Mouse (Mus musculus): ENCODE results near the gene Exoc2. TPM values are rescaled to one million over a fixed set of nuclear protein-coding genes. Genes with fewer than 3 reads are reported as not detected.

Gene Exoc2
- polyA plus RNA-seq, 1 experiment from 2014 or later, result 31.8 TPM

DNA sequence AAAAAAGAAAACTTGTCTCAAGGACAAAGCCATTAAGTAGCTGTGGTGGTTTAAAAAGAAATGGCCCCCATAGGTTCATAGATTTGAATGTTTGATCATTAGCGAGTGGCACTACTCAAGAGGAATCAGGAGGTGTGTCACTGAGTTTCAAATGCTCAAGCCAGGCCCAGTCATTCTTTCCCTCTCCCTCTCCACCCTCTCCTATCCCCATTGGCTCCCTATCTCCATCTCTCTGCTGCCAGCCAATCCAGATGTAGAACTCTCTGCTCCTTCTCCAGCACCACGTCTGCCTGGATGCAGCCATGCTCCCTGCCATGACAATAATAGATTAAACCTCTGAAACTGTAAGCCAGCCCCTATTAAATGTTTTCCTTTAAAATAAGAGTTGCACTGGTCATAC, 12.0 kb downstream of the Exoc2 start:
- H3K4me2 ChIP-seq (ENCODE audit: low read length), result no peak overlapping the region
- no peak overlapping the region for H3K27ac ChIP-seq (ENCODE audit: low read depth)
- no peaks in the 10 kb centered on the region for H3K27me3 ChIP-seq (replicated peaks; ENCODE audit: control insufficient read depth, insufficient read depth, low read length)
- DNase-seq (ENCODE audit: low spot score) (no peak), ATAC-seq (replicated peaks; ENCODE audit: low FRiP score, low TSS enrichment, low read depth) (no peak)
- H3K36me3 ChIP-seq (ENCODE audit: control insufficient read depth, insufficient read depth, low read length), result peaks cover 5% of the 10 kb centered on the region; the same call in 1 of the 2 replicates
- no peak overlapping the region for H3K4me3 ChIP-seq (ENCODE audit: low read depth, low read length)
- peaks cover 12% of the 10 kb centered on the region for H3K4me1 ChIP-seq (replicated peaks; ENCODE audit: control insufficient read depth, insufficient read depth, low read length)
- WGBS, result 66% methylated on average over 2 of the region's 2 CpGs
- no peak overlapping the region for H3K9ac ChIP-seq (ENCODE audit: low read length)
- H3K9me3 ChIP-seq (ENCODE audit: control insufficient read depth, low read length), result no peaks in the 10 kb centered on the region

DNA sequence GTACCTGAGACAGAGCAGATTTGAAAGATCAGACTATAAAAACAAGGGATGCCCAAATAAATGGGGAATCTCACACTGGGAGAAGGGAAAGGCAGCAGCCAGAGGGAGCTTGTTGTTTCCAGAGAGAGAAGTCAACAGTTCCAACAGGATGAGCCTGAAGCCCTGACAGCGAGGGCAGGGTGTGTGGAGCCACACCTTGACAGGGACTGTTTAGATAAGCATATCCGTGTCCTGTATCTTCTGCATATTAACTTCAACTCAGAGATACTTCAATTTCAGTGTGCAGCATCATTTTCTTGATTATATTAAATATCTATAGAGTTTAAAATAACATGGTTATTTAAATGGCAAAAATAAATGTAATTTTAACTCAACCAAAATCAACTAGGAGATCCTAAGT, 13.2 kb downstream of the Exoc2 start:
- DNase-seq (ENCODE audit: low spot score), result no peak
- WGBS, result 87% methylated on average over 2 of the region's 2 CpGs
- H3K4me1 ChIP-seq (replicated peaks; ENCODE audit: control insufficient read depth, insufficient read depth, low read length), result peaks cover 7% of the 10 kb centered on the region; the same call in 1 of the 2 replicates
- no peak overlapping the region for H3K4me3 ChIP-seq (ENCODE audit: low read depth, low read length)
- H3K9me3 ChIP-seq (ENCODE audit: control insufficient read depth, low read length), result no peaks in the 10 kb centered on the region
- H3K27ac ChIP-seq (ENCODE audit: low read depth), result no peak overlapping the region
- H3K27me3 ChIP-seq (replicated peaks; ENCODE audit: control insufficient read depth, insufficient read depth, low read length), result no peaks in the 10 kb centered on the region
- H3K9ac ChIP-seq (ENCODE audit: low read length), result no peak overlapping the region
- no peak for ATAC-seq (replicated peaks; ENCODE audit: low FRiP score, low TSS enrichment, low read depth)
- H3K4me2 ChIP-seq (ENCODE audit: low read length), result no peak overlapping the region
- peaks cover 5% of the 10 kb centered on the region; the same call in 1 of the 2 replicates for H3K36me3 ChIP-seq (ENCODE audit: control insufficient read depth, insufficient read depth, low read length)

DNA sequence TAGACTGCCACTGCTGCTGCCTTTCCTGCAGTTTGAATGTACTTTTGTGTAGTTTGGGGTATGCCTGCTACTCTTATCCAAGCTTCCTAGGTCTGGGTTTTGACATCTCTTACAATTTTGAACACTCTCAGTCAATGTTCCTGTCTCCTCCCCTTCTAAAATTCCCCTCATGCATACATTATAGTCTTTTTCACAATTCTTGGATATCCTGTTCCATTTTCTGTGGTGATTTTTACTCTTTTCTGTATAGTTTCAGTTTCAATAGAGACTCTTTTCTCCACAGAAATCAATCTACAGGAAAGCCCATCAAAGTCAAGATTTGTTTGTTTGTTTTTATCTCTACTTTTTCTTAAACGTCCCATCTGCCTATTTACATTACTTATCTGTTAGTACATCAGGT, 20.3 kb downstream of the Exoc2 start:
- 29% methylated on average over 1 of the region's 1 CpGs for WGBS
- Histone ChIP-seq H3K36me3 (ENCODE audit: control insufficient read depth, insufficient read depth, low read length) (no peaks in the 10 kb centered on the region), H3K9me3 (ENCODE audit: control insufficient read depth, low read length) (no peaks in the 10 kb centered on the region), H3K4me3 (ENCODE audit: low read depth, low read length) (no peak overlapping the region), H3K4me1 (replicated peaks; ENCODE audit: control insufficient read depth, insufficient read depth, low read length) (no peaks in the 10 kb centered on the region), H3K4me2 (ENCODE audit: low read length) (no peak overlapping the region), H3K27ac (ENCODE audit: low read depth) (no peak overlapping the region), H3K9ac (ENCODE audit: low read length) (no peak overlapping the region), H3K27me3 (replicated peaks; ENCODE audit: control insufficient read depth, insufficient read depth, low read length) (no peaks in the 10 kb centered on the region)
- no peak for DNase-seq (ENCODE audit: low spot score)
- no peak for ATAC-seq (replicated peaks; ENCODE audit: low FRiP score, low TSS enrichment, low read depth)

DNA sequence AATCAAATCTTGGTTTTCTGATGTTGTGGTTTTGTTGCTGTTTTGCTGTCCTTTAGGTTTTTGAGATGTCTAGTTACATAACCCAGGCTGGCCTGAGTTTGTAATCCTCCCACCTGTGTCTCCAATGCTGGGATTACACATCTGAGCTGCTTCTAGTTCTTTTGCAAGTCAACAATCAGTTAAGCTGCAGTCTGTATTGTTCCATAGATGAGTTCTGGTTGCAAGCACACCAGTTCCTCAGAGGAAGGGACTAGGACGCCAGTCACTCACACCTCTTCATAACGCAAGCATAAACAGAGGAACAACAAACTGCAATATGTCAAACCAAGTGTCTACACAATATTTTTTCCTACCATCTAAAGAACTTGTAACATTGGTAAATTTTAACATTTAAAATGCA, 21.8 kb downstream of the Exoc2 start:
- ATAC-seq (replicated peaks; ENCODE audit: low FRiP score, low TSS enrichment, low read depth) (no peak), DNase-seq (ENCODE audit: low spot score) (no peak)
- WGBS, result 81% methylated on average over 2 of the region's 2 CpGs
- Histone ChIP-seq H3K36me3 (ENCODE audit: control insufficient read depth, insufficient read depth, low read length) (no peaks in the 10 kb centered on the region), H3K9ac (ENCODE audit: low read length) (no peak overlapping the region), H3K27ac (ENCODE audit: low read depth) (no peak overlapping the region), H3K4me1 (replicated peaks; ENCODE audit: control insufficient read depth, insufficient read depth, low read length) (no peaks in the 10 kb centered on the region), H3K4me3 (ENCODE audit: low read depth, low read length) (no peak overlapping the region), H3K27me3 (replicated peaks; ENCODE audit: control insufficient read depth, insufficient read depth, low read length) (no peaks in the 10 kb centered on the region), H3K9me3 (ENCODE audit: control insufficient read depth, low read length) (no peaks in the 10 kb centered on the region), H3K4me2 (ENCODE audit: low read length) (no peak overlapping the region)

DNA sequence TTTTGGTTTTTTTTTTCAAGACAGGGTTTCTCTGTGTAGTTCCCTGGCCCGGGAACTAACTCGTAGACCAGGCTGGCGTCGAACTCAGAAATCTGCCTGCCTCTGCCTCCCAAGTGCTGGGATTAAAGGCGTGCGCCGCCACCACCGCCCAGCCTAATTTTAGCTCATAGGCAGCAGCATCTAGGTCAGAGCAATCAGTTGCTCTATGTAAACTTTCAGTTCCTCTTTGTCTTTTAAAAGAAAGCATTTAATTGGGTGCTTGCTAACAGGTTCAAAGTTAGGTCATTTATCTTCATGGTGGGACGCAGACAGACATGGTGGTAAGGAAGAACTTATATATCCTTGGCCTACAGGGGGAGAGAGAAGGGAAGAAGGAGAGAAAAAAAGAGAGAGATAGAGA, 24.7 kb downstream of the Exoc2 start:
- ATAC-seq (replicated peaks; ENCODE audit: low FRiP score, low TSS enrichment, low read depth), result no peak
- H3K4me1 ChIP-seq (replicated peaks; ENCODE audit: control insufficient read depth, insufficient read depth, low read length), result no peaks in the 10 kb centered on the region
- 94% methylated on average over 9 of the region's 9 CpGs for WGBS
- no peaks in the 10 kb centered on the region for H3K36me3 ChIP-seq (ENCODE audit: control insufficient read depth, insufficient read depth, low read length)
- H3K4me3 ChIP-seq (ENCODE audit: low read depth, low read length), result no peak overlapping the region
- H3K27me3 ChIP-seq (replicated peaks; ENCODE audit: control insufficient read depth, insufficient read depth, low read length), result no peaks in the 10 kb centered on the region
- H3K9ac ChIP-seq (ENCODE audit: low read length), result no peak overlapping the region
- no peaks in the 10 kb centered on the region for H3K9me3 ChIP-seq (ENCODE audit: control insufficient read depth, low read length)
- no peak for DNase-seq (ENCODE audit: low spot score)
- no peak overlapping the region for H3K4me2 ChIP-seq (ENCODE audit: low read length)
- no peak overlapping the region for H3K27ac ChIP-seq (ENCODE audit: low read depth)

DNA sequence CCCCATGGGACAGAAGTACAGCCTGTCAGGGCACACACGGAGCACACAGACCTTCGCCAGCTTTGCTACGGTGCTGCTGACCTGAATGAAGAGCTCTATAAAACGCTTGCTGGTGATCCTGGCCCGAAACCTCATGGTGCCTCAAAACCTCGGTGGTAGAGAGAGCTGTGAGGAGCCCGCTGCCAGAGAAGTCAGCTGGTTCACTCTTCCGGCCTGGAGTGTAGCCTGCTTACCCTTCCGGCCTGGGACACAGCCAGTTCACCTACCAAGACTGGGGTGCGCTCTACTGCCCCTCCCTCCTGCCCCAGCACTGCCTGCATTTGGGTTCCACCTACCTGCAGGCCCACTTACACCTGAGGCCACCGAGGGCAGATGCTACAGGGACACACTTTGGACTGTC, 26.4 kb downstream of the Exoc2 start, which contains the start of gene Hus1b:
Gene Hus1b, minus strand, starts transcription at position 220 of the 400 bp plus-strand sequence.
- Histone ChIP-seq H3K4me1 (replicated peaks; ENCODE audit: control insufficient read depth, insufficient read depth, low read length) (no peaks in the 10 kb centered on the region), H3K9me3 (ENCODE audit: control insufficient read depth, low read length) (no peaks in the 10 kb centered on the region), H3K9ac (ENCODE audit: low read length) (no peak within 1 kb of the TSS), H3K27ac (ENCODE audit: low read depth) (no peak within 1 kb of the TSS), H3K27me3 (replicated peaks; ENCODE audit: control insufficient read depth, insufficient read depth, low read length) (no peaks in the 10 kb centered on the region), H3K4me3 (ENCODE audit: low read depth, low read length) (no peak within 1 kb of the TSS), H3K4me2 (ENCODE audit: low read length) (no peak within 1 kb of the TSS), H3K36me3 (ENCODE audit: control insufficient read depth, insufficient read depth, low read length) (no peaks in the 10 kb centered on the region)
- DNase-seq (ENCODE audit: low spot score) (no peak), ATAC-seq (replicated peaks; ENCODE audit: low FRiP score, low TSS enrichment, low read depth) (no peak)
- 89% methylated on average over 11 of the region's 11 CpGs for WGBS

DNA sequence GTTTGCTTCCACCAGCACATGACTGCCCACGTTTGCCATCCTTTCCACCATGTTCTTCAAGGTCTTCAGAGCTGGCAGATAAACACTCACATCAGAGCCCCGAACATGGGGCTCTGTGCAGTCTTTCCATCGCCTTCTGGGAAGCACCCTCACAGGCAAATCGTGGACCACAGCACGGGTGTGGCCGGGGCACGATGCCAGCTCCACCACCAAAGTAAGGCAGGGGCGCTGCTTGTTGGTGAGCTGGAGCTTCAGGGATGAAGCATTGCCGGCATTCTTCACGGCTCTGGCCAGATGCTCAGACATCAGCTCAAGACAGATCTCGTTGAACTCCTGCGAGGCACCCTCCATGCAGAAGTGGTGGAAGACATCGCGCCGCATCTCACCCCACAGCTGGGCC, 26.8 kb downstream of the Exoc2 start:
- Histone ChIP-seq H3K9me3 (ENCODE audit: control insufficient read depth, low read length) (no peaks in the 10 kb centered on the region), H3K9ac (ENCODE audit: low read length) (no peak overlapping the region), H3K27me3 (replicated peaks; ENCODE audit: control insufficient read depth, insufficient read depth, low read length) (no peaks in the 10 kb centered on the region), H3K27ac (ENCODE audit: low read depth) (no peak overlapping the region), H3K4me2 (ENCODE audit: low read length) (no peak overlapping the region), H3K4me1 (replicated peaks; ENCODE audit: control insufficient read depth, insufficient read depth, low read length) (no peaks in the 10 kb centered on the region), H3K4me3 (ENCODE audit: low read depth, low read length) (no peak overlapping the region), H3K36me3 (ENCODE audit: control insufficient read depth, insufficient read depth, low read length) (no peaks in the 10 kb centered on the region)
- ATAC-seq (replicated peaks; ENCODE audit: low FRiP score, low TSS enrichment, low read depth) (no peak), DNase-seq (ENCODE audit: low spot score) (no peak)
- 89% methylated on average over 15 of the region's 15 CpGs for WGBS

DNA sequence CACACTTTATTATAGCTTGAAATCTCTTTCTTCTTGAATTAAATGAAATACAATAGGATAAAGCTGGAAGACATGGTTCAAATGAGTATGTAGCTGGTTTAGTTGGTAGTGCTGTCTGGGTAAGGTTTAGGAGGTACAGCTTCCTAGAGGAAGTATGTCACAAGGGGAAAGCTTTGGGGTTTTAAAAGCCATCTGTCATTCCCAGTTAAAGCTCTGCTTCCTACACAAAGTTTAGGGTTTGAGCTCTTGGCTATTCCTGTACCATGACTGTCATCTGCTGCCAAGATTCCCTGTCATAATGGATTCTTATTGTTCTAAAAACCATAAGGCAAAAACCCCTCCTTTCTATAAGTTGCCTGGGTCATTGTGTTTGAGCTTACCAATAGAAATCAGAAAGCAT, 28.1 kb downstream of the Exoc2 start:
- DNase-seq (ENCODE audit: low spot score), result no peak
- Histone ChIP-seq H3K4me3 (ENCODE audit: low read depth, low read length) (no peak overlapping the region), H3K36me3 (ENCODE audit: control insufficient read depth, insufficient read depth, low read length) (no peaks in the 10 kb centered on the region), H3K9ac (ENCODE audit: low read length) (no peak overlapping the region), H3K4me1 (replicated peaks; ENCODE audit: control insufficient read depth, insufficient read depth, low read length) (no peaks in the 10 kb centered on the region), H3K27me3 (replicated peaks; ENCODE audit: control insufficient read depth, insufficient read depth, low read length) (no peaks in the 10 kb centered on the region), H3K9me3 (ENCODE audit: control insufficient read depth, low read length) (no peaks in the 10 kb centered on the region), H3K27ac (ENCODE audit: low read depth) (no peak overlapping the region), H3K4me2 (ENCODE audit: low read length) (no peak overlapping the region)
- ATAC-seq (replicated peaks; ENCODE audit: low FRiP score, low TSS enrichment, low read depth), result no peak

DNA sequence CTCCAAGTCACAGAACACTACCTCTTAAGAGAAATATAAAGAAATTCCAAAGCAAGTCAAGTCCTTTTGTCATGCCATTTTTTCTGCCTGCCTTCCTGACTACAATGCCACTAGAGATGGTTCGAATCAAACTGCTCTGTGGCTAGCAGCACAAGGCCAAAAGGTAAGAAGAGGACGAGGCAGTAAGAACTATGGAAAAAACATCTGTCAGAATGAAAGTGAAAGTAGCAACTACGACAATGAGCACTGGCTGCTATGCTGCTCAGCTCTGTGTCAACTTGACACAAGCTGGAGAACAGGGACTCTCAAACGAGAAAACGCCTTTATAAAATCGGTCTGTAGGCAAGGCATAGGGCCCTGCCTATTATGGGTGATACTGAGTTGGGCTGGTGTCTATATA, 40.9 kb downstream of the Exoc2 start:
- Histone ChIP-seq H3K9me3 (ENCODE audit: control insufficient read depth, low read length) (no peaks in the 10 kb centered on the region), H3K9ac (ENCODE audit: low read length) (no peak overlapping the region), H3K36me3 (ENCODE audit: control insufficient read depth, insufficient read depth, low read length) (peaks cover 8% of the 10 kb centered on the region; the same call in 1 of the 2 replicates), H3K27me3 (replicated peaks; ENCODE audit: control insufficient read depth, insufficient read depth, low read length) (no peaks in the 10 kb centered on the region), H3K4me3 (ENCODE audit: low read depth, low read length) (no peak overlapping the region), H3K27ac (ENCODE audit: low read depth) (no peak overlapping the region), H3K4me2 (ENCODE audit: low read length) (no peak overlapping the region), H3K4me1 (replicated peaks; ENCODE audit: control insufficient read depth, insufficient read depth, low read length) (no peaks in the 10 kb centered on the region)
- DNase-seq (ENCODE audit: low spot score), result no peak
- 80% methylated on average over 6 of the region's 6 CpGs for WGBS
- no peak for ATAC-seq (replicated peaks; ENCODE audit: low FRiP score, low TSS enrichment, low read depth)
